Mouse (Mus musculus) ES-E14 (cell line): ENCODE results near the gene Il1r1.

Experiments
- CHD2 ChIP-seq: IDR thresholded peaks from 2 replicates; pipeline ENCODE4 v1.6.1; 2014; ENCODE audit warnings: mild to moderate bottlenecking, low read depth, low read length, inconsistent platforms
- HCFC1 ChIP-seq: IDR thresholded peaks from 2 replicates; pipeline ENCODE4 v1.6.1; 2012; ENCODE audit warnings: low read length, inconsistent platforms, borderline replicate concordance; ENCODE audit not compliant: insufficient read depth
- MAFK ChIP-seq: IDR thresholded peaks from 2 replicates; pipeline ENCODE4 v1.6.1; 2014; ENCODE audit warnings: mild to moderate bottlenecking, low read depth, low read length, inconsistent platforms; ENCODE audit not compliant: insufficient read depth
- ZC3H11A ChIP-seq: IDR thresholded peaks from 2 replicates; pipeline ENCODE4 v1.6.1; 2012; ENCODE audit warnings: low read depth, mild to moderate bottlenecking, inconsistent platforms, low read length, borderline replicate concordance
- ZNF384 ChIP-seq: IDR thresholded peaks from 2 replicates; pipeline ENCODE4 v1.6.1; 2012; ENCODE audit warnings: low read depth, low read length, inconsistent platforms

GRCm38 (mm10) chr1:40324457-40324856 is 99.6 kb downstream of the Il1r1 start, which contains the start of gene Il1rl2:
- TF ChIP-seq HCFC1, result no peak
- no peak for TF ChIP-seq ZNF384
- TF ChIP-seq CHD2, result no peak
- no peak for TF ChIP-seq ZC3H11A
- TF ChIP-seq MAFK, result no peak
